Mouse (Mus musculus): ENCODE data around the gene Hinfp. TPM values are rescaled to one million over a fixed set of nuclear protein-coding genes. Genes with fewer than 3 reads are reported as not detected.
"Not testable (repeated sequence)": the region's sequence is repeated elsewhere in the genome, so short reads cannot be mapped to it uniquely, and the experiment has no call there.

Hinfp gene
- total RNA-seq, 2 experiments from 2014 or later, result 6.3 to 6.8 TPM

GRCm38 (mm10) chr9:44314910-44315309, 9.4 kb upstream of the Hinfp start:
- TF ChIP-seq CTCF (IDR thresholded peaks at IDR 0.05), result no peak
- no peak for DNase-seq
- intact Hi-C loops (cut with DNase I), result no loop called here
- no peak overlapping the region for H3K27ac ChIP-seq
- no peak overlapping the region for H3K4me3 ChIP-seq

- DNase-seq, result no peak
- no peak for TF ChIP-seq CTCF (IDR thresholded peaks at IDR 0.05)
- no peak overlapping the region for H3K4me3 ChIP-seq
- intact Hi-C loops (cut with DNase I), result no loop called here
- H3K27ac ChIP-seq, result no peak overlapping the region
These were observed 8.7 kb upstream of the Hinfp start for GRCm38 (mm10) chr9:44314257-44314547.

GRCm38 (mm10) chr9:44313476-44314256, 8.2 kb upstream of the Hinfp start:
- intact Hi-C loops (cut with DNase I), result no loop called here
- no peak for DNase-seq
- no peak overlapping the region for H3K4me3 ChIP-seq
- no peak overlapping the region for H3K27ac ChIP-seq
- no peak for TF ChIP-seq CTCF (IDR thresholded peaks at IDR 0.05)

GRCm38 (mm10) chr9:44311136-44312134, 6.0 kb upstream of the Hinfp start:
- Histone ChIP-seq H3K4me3 (peak overlapping the region; percentile 53), H3K27ac (peak overlapping the region; percentile 81)
- DNase-seq, result no peak
- no peak for TF ChIP-seq CTCF (IDR thresholded peaks at IDR 0.05)
- intact Hi-C loops (cut with DNase I), result no loop called here

GRCm38 (mm10) chr9:44310750-44311135, 5.3 kb upstream of the Hinfp start:
- TF ChIP-seq CTCF (IDR thresholded peaks at IDR 0.05), result no peak
- intact Hi-C loops (cut with DNase I), result no loop called here
- H3K27ac ChIP-seq, result peak overlapping the region; percentile 81
- H3K4me3 ChIP-seq, result peak overlapping the region; percentile 53
- DNase-seq, result no peak

GRCm38 (mm10) chr9:44309756-44310155, 4.3 kb upstream of the Hinfp start:
- Histone ChIP-seq H3K27ac (peak overlapping the region; percentile 81; the same call in 1 of the 2 replicates), H3K4me3 (no peak overlapping the region)
- intact Hi-C loops (cut with DNase I), result no loop called here
- TF ChIP-seq CTCF (IDR thresholded peaks at IDR 0.05), result no peak
- DNase-seq, result no peak

GRCm38 (mm10) chr9:44307248-44307647, 1.8 kb upstream of the Hinfp start:
- DNase-seq, result no peak
- intact Hi-C loops (cut with DNase I), result no loop called here
- TF ChIP-seq CTCF (IDR thresholded peaks at IDR 0.05), result no peak
- Histone ChIP-seq H3K27ac (no peak overlapping the region), H3K4me3 (no peak overlapping the region)

GRCm38 (mm10) chr9:44306532-44306931, 1.1 kb upstream of the Hinfp start:
- no peak for DNase-seq
- Histone ChIP-seq H3K27ac (peak overlapping the region; percentile 84; the same call in 1 of the 2 replicates), H3K4me3 (no peak overlapping the region)
- no peak for TF ChIP-seq CTCF (IDR thresholded peaks at IDR 0.05)
- intact Hi-C loops (cut with DNase I), result no loop called here

GRCm38 (mm10) chr9:44300001-44300400, 5.5 kb downstream of the Hinfp start:
- H3K27ac ChIP-seq; intact Hi-C loops (cut with DNase I); H3K4me3 ChIP-seq; DNase-seq: not testable (repeated sequence)

GRCm38 (mm10) chr9:44292490-44292889, 13.0 kb downstream of the Hinfp start:
- TF ChIP-seq CTCF (IDR thresholded peaks at IDR 0.05), result peak; percentile 67
- intact Hi-C loops (cut with DNase I), result loop anchor here (1.0 kb wide), 1 partner anchor 65 kb away; no protein-coding TSS in a partner anchor
- Histone ChIP-seq H3K4me3 (no peak overlapping the region), H3K27ac (no peak overlapping the region)
- no peak for DNase-seq

- DNase-seq, result no peak
- Histone ChIP-seq H3K27ac (no peak overlapping the region), H3K4me3 (no peak overlapping the region)
- intact Hi-C loops (cut with DNase I), result no loop called here
- no peak for TF ChIP-seq CTCF (IDR thresholded peaks at IDR 0.05)
These were observed 16.5 kb downstream of the Hinfp start for GRCm38 (mm10) chr9:44288959-44289291.

GRCm38 (mm10) chr9:44288076-44288958, 17.2 kb downstream of the Hinfp start, which contains the start of gene Abcg4:
Gene Abcg4 (minus strand): TSS chr9:44288615.
- DNase-seq, result peak; percentile 43
- Histone ChIP-seq H3K4me3 (peak within 1 kb of the TSS; percentile 78), H3K27ac (peak within 1 kb of the TSS; percentile 46)
- intact Hi-C loops (cut with DNase I), result no loop called here
- TF ChIP-seq CTCF (IDR thresholded peaks at IDR 0.05), result no peak

Measured in gastrocnemius, adult 2 months (tissue).